Mouse (Mus musculus) cerebellum, adult 2 months (tissue): ENCODE results near the gene Eipr1.

Experiments
- CTCF ChIP-seq: fragments of 200-500 bp; IDR thresholded peaks from 2 replicates; pipeline ENCODE4 v1.5.1; 2011; ENCODE audit warnings: low read depth, mild to moderate bottlenecking, control low read depth, low read length, moderate library complexity, borderline replicate concordance; ENCODE audit not compliant: insufficient read depth
- POLR2A ChIP-seq: fragments of 200-500 bp; IDR thresholded peaks from 2 replicates; pipeline ENCODE4 v1.6.1; 2011; ENCODE audit warnings: low read length, control low read depth, borderline replicate concordance; ENCODE audit not compliant: insufficient read depth

DNA sequence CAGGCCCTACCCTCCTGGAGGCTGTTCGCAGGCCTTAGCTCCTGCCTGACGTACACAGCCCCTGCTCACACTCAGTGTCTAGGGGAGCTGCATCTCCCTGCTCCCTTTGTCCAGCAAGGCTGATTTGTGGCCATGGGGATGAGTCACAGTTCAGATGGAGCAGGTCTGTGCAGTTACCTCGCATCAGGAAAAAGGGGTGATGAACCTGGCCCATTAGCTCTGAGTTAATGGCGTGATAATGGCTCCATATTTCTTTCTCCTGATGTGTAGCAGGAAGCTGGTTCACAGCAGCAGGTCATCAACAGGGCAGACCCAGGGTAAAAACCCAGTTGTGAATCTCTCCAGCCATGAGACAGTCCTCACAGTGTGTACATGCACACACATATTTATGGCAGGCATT is 151.5 kb downstream of the Eipr1 start:
- TF ChIP-seq CTCF = no peak
- no peak for TF ChIP-seq POLR2A
